8 mouse cellular contexts compared by ENCODE assay signal in genomic region chr10:81410350-81410749, GRCm38 (mm10). TPM values are rescaled to one million over a fixed set of nuclear protein-coding genes. Genes with fewer than 3 reads are reported as not detected.
DNase-seq lines count a peak whose midpoint lies in the region; ATAC-seq lines count a peak whose summit lies in the region.

No protein-coding gene starts in this region.

- peaks cover 95% of the 10 kb centered on the region for H3K4me1 ChIP-seq in kidney, embryonic 15.5 days
- H3K4me1 ChIP-seq in neural tube, embryonic 15.5 days = peaks cover 81% of the 10 kb centered on the region

- ATAC-seq in kidney, embryonic 15.5 days (replicated peaks; ENCODE audit: low FRiP score) = no peak
- ATAC-seq in neural tube, embryonic 15.5 days (ENCODE audit: low FRiP score) = no peak

- DNase-seq in cerebellum, adult 11 months = peak; percentile 35
- DNase-seq in cerebellum, postnatal 36 days = no peak
- peak; percentile 63 to 72 for DNase-seq in lung, adult 18-20 months
- DNase-seq in lung, postnatal 4 days = no peak
- DNase-seq in c-Kit-positive CD71-positive TER-119-positive erythroid progenitor cells, embryonic 14.5 days (ENCODE audit: low spot score) = no peak
- no peak for DNase-seq in left cerebral cortex, postnatal 25 days (ENCODE audit: low spot score in 2 of 2)

- H3K4me3 ChIP-seq in kidney, embryonic 15.5 days (replicated peaks) = no peak overlapping the region
- no peak overlapping the region for H3K4me3 ChIP-seq in neural tube, embryonic 15.5 days (replicated peaks)

- no peaks in the 10 kb centered on the region for H3K27me3 ChIP-seq in kidney, embryonic 15.5 days
- peaks cover 11% of the 10 kb centered on the region for H3K27me3 ChIP-seq in neural tube, embryonic 15.5 days (replicated peaks)

- no peak overlapping the region for H3K9ac ChIP-seq in kidney, embryonic 15.5 days
- no peak overlapping the region for H3K9ac ChIP-seq in neural tube, embryonic 15.5 days (replicated peaks)

- H3K4me2 ChIP-seq in kidney, embryonic 15.5 days = peak overlapping the region; percentile 37
- H3K4me2 ChIP-seq in neural tube, embryonic 15.5 days = no peak overlapping the region

- WGBS in kidney, embryonic 15.5 days = 59% methylated on average over 4 of the region's 4 CpGs
- WGBS in neural tube, embryonic 15.5 days = 69% methylated on average over 4 of the region's 4 CpGs

- peak overlapping the region; percentile 84 for H3K27ac ChIP-seq in kidney, embryonic 15.5 days
- H3K27ac ChIP-seq in neural tube, embryonic 15.5 days (replicated peaks) = peak overlapping the region; percentile 80; the same call in 1 of the 2 replicates

- H3K9me3 ChIP-seq in kidney, embryonic 15.5 days (replicated peaks) = no peaks in the 10 kb centered on the region
- H3K9me3 ChIP-seq in neural tube, embryonic 15.5 days (replicated peaks) = no peaks in the 10 kb centered on the region

- intact Hi-C loops in left cerebral cortex, postnatal 25 days (cut with DNase I) = no loop called here

- H3K36me3 ChIP-seq in kidney, embryonic 15.5 days = peaks cover 43% of the 10 kb centered on the region
- peaks cover 30% of the 10 kb centered on the region for H3K36me3 ChIP-seq in neural tube, embryonic 15.5 days

RNA-seq across cellular contexts. Expression of gene Smim24, which starts 17.5 kb away (rescaled TPM):
- polyA plus RNA-seq in kidney, embryonic 15.5 days (2015; fragmentation: Nextera tagmentation; extraction: Ambion mirVana) = 26.0 and 29.4 TPM in 2 replicates
- polyA plus RNA-seq in neural tube, embryonic 15.5 days (2015; fragmentation: Nextera tagmentation; extraction: Ambion mirVana) = 2.5 and 9.3 TPM in 2 replicates
- 1 to 10 TPM in 1 of 2 experiments, under 1 TPM in 1; 0.89 to 1.5 TPM for total RNA-seq in left cerebral cortex, postnatal 25 days (2021)

RNA-seq across cellular contexts. Expression of gene Gm48552, which starts 21.5 kb away (rescaled TPM):
- 1.6 and 2.1 TPM in 2 replicates for polyA plus RNA-seq in kidney, embryonic 15.5 days (2015; fragmentation: Nextera tagmentation; extraction: Ambion mirVana)
- polyA plus RNA-seq in neural tube, embryonic 15.5 days (2015; fragmentation: Nextera tagmentation; extraction: Ambion mirVana) = 3.4 and 3.6 TPM in 2 replicates
- total RNA-seq in left cerebral cortex, postnatal 25 days (2021) = 1 to 10 TPM; 4.0 to 4.1 TPM

RNA-seq across cellular contexts. Expression of gene Gm48551, which starts 26.1 kb away (rescaled TPM):
- 2.5 and 4.1 TPM in 2 replicates for polyA plus RNA-seq in kidney, embryonic 15.5 days (2015; fragmentation: Nextera tagmentation; extraction: Ambion mirVana)
- polyA plus RNA-seq in neural tube, embryonic 15.5 days (2015; fragmentation: Nextera tagmentation; extraction: Ambion mirVana) = 5.7 and 7.2 TPM in 2 replicates
- total RNA-seq in left cerebral cortex, postnatal 25 days (2021) = 1 to 10 TPM; 3.5 to 4.2 TPM

RNA-seq across cellular contexts. Expression of gene Dohh, which starts 26.1 kb away (rescaled TPM):
- polyA plus RNA-seq in kidney, embryonic 15.5 days (2015; fragmentation: Nextera tagmentation; extraction: Ambion mirVana) = 79.7 and 82.2 TPM in 2 replicates
- 101 TPM in 2 replicates for polyA plus RNA-seq in neural tube, embryonic 15.5 days (2015; fragmentation: Nextera tagmentation; extraction: Ambion mirVana)
- total RNA-seq in left cerebral cortex, postnatal 25 days (2021) = 10 to 100 TPM; 83.7 to 87.7 TPM

RNA-seq across cellular contexts. Expression of gene Fzr1, which starts 32.0 kb away (rescaled TPM):
- polyA plus RNA-seq in kidney, embryonic 15.5 days (2015; fragmentation: Nextera tagmentation; extraction: Ambion mirVana) = 105 and 114 TPM in 2 replicates
- polyA plus RNA-seq in neural tube, embryonic 15.5 days (2015; fragmentation: Nextera tagmentation; extraction: Ambion mirVana) = 132 and 146 TPM in 2 replicates
- total RNA-seq in left cerebral cortex, postnatal 25 days (2021) = 10 to 100 TPM; 63.5 to 70.2 TPM

Comparison
In these comparisons a context has a peak if more than half of its experiments do, and no peak if none do; other contexts are left out.
1. DNase-seq: peak in cerebellum, adult 11 months (single experiment) and lung, adult 18-20 months (2 of 2); none in cerebellum, postnatal 36 days (0 of 2), lung, postnatal 4 days (0 of 2), c-Kit-positive CD71-positive TER-119-positive erythroid progenitor cells, embryonic 14.5 days (single experiment) and left cerebral cortex, postnatal 25 days (0 of 2).